Mouse (Mus musculus): ENCODE results near the gene Zdhhc7. TPM values are rescaled to one million over a fixed set of nuclear protein-coding genes. Genes with fewer than 3 reads are reported as not detected.

The Zdhhc7 gene
- total and polyA plus RNA-seq, 3 experiments = 18.3 to 26.3 (median 23.7) TPM

- no peak overlapping the region for H3K27ac ChIP-seq (ENCODE audit: insufficient read depth, low read depth)
- dilution Hi-C loops (cut with MboI; ENCODE audit: extremely low pct_ligation_motif_present, extremely low pct_unique_long_range_greater_than_20kb, low sequenced_read_pairs) (no loop called here), in situ Hi-C loops (cut with MboI; ENCODE audit: low pct_ligation_motif_present, low pct_unique_long_range_greater_than_20kb, low sequenced_read_pairs) (no loop called here)
- H3K9me3 ChIP-seq (replicated peaks; ENCODE audit: low read length) = peaks cover 3% of the 10 kb centered on the region
- H3K9ac ChIP-seq (ENCODE audit: insufficient read depth, low read depth) = no peak overlapping the region
- no peak overlapping the region for H3K4me2 ChIP-seq (ENCODE audit: insufficient read depth, low read depth, poor library complexity, severe bottlenecking)
- DNase-seq (ENCODE audit: extremely low read depth) = no peak
- H3K36me3 ChIP-seq (replicated peaks in 1 of 2; ENCODE audit: control insufficient read depth in 1 of 2, insufficient read depth in 1 of 2, low read length in 1 of 2) = no peaks in the 10 kb centered on the region
- no peaks in the 10 kb centered on the region for H3K4me1 ChIP-seq (ENCODE audit: control insufficient read depth in 1 of 2, insufficient read depth in 2 of 2)
- no peak overlapping the region for H3K4me3 ChIP-seq (replicated peaks in 1 of 3; ENCODE audit: low read depth in 2 of 3, low read length in 2 of 3, poor library complexity in 1 of 3)
- H3K79me2 ChIP-seq (replicated peaks; ENCODE audit: control insufficient read depth, extremely low read depth, insufficient read depth, poor library complexity, severe bottlenecking) = no peaks in the 10 kb centered on the region
- TF ChIP-seq KAT2A (IDR thresholded peaks at IDR 0.05; ENCODE audit: insufficient replicate concordance, low read length) (no peak), ZC3H11A (IDR thresholded peaks at IDR 0.05; ENCODE audit: low read depth, low read length) (no peak), MAX (IDR thresholded peaks at IDR 0.05; ENCODE audit: low read length) (no peak), USF1 (IDR thresholded peaks at IDR 0.05; ENCODE audit: low read depth, low read length) (no peak), MEF2A (IDR thresholded peaks at IDR 0.05; ENCODE audit: borderline replicate concordance, low read depth, low read length) (no peak), IRF4 (IDR thresholded peaks at IDR 0.05; ENCODE audit: low read depth, low read length) (no peak), ETS1 (conservative IDR thresholded peaks at IDR 0.05; ENCODE audit: low read depth, low read length) (no peak), E2F4 (IDR thresholded peaks at IDR 0.05; ENCODE audit: insufficient replicate concordance, low read depth, low read length) (no peak), MYC (IDR thresholded peaks at IDR 0.05; ENCODE audit: low read depth, low read length) (no peak), CTCF (conservative IDR thresholded peaks at IDR 0.05 in 1 of 2, IDR thresholded peaks at IDR 0.05 in 1 of 2; ENCODE audit: low read depth in 2 of 2, low read length in 2 of 2) (no peak), BHLHE40 (IDR thresholded peaks at IDR 0.05; ENCODE audit: low read depth, low read length) (no peak)
- peaks cover 75% of the 10 kb centered on the region for H3K27me3 ChIP-seq (replicated peaks)
These were observed 35.7 kb downstream of the Zdhhc7 start for GRCm38 (mm10) chr8:120065611-120066010.

- in situ Hi-C loops (cut with MboI; ENCODE audit: low pct_ligation_motif_present, low pct_unique_long_range_greater_than_20kb, low sequenced_read_pairs) (no loop called here), dilution Hi-C loops (cut with MboI; ENCODE audit: extremely low pct_ligation_motif_present, extremely low pct_unique_long_range_greater_than_20kb, low sequenced_read_pairs) (no loop called here)
- Histone ChIP-seq H3K79me2 (replicated peaks; ENCODE audit: control insufficient read depth, extremely low read depth, insufficient read depth, poor library complexity, severe bottlenecking) (no peaks in the 10 kb centered on the region), H3K4me1 (ENCODE audit: control insufficient read depth in 1 of 2, insufficient read depth in 2 of 2) (no peaks in the 10 kb centered on the region), H3K9ac (ENCODE audit: insufficient read depth, low read depth) (no peak overlapping the region), H3K4me3 (replicated peaks in 1 of 3; ENCODE audit: low read depth in 2 of 3, low read length in 2 of 3, poor library complexity in 1 of 3) (no peak overlapping the region), H3K27me3 (replicated peaks) (peaks cover 82% of the 10 kb centered on the region), H3K27ac (ENCODE audit: insufficient read depth, low read depth) (no peak overlapping the region), H3K36me3 (replicated peaks in 1 of 2; ENCODE audit: control insufficient read depth in 1 of 2, insufficient read depth in 1 of 2, low read length in 1 of 2) (no peaks in the 10 kb centered on the region), H3K9me3 (replicated peaks; ENCODE audit: low read length) (peaks cover 3% of the 10 kb centered on the region), H3K4me2 (ENCODE audit: insufficient read depth, low read depth, poor library complexity, severe bottlenecking) (no peak overlapping the region)
- TF ChIP-seq RAD21 (IDR thresholded peaks at IDR 0.05; ENCODE audit: low read depth, low read length) (no peak), UBTF (IDR thresholded peaks at IDR 0.05; ENCODE audit: low read depth, low read length) (no peak), USF1 (IDR thresholded peaks at IDR 0.05; ENCODE audit: low read depth, low read length) (no peak), POLR2AphosphoS2 (IDR thresholded peaks at IDR 0.05; ENCODE audit: low read depth, low read length) (no peak), CTCF (conservative IDR thresholded peaks at IDR 0.05 in 1 of 2, IDR thresholded peaks at IDR 0.05 in 1 of 2; ENCODE audit: low read depth in 2 of 2, low read length in 2 of 2) (no peak)
- no peak for DNase-seq (ENCODE audit: extremely low read depth)
These were observed 38.0 kb downstream of the Zdhhc7 start for GRCm38 (mm10) chr8:120063326-120063725.

GRCm38 (mm10) chr8:120062742-120063141 lies 38.5 kb downstream of the Zdhhc7 start:
- peaks cover 3% of the 10 kb centered on the region for H3K9me3 ChIP-seq (replicated peaks; ENCODE audit: low read length)
- TF ChIP-seq UBTF (IDR thresholded peaks at IDR 0.05; ENCODE audit: low read depth, low read length) (no peak), E2F4 (IDR thresholded peaks at IDR 0.05; ENCODE audit: insufficient replicate concordance, low read depth, low read length) (no peak)
- no peak overlapping the region for H3K4me3 ChIP-seq (replicated peaks in 1 of 3; ENCODE audit: low read depth in 2 of 3, low read length in 2 of 3, poor library complexity in 1 of 3)
- no peak overlapping the region for H3K4me2 ChIP-seq (ENCODE audit: insufficient read depth, low read depth, poor library complexity, severe bottlenecking)
- dilution Hi-C loops (cut with MboI; ENCODE audit: extremely low pct_ligation_motif_present, extremely low pct_unique_long_range_greater_than_20kb, low sequenced_read_pairs) (no loop called here), in situ Hi-C loops (cut with MboI; ENCODE audit: low pct_ligation_motif_present, low pct_unique_long_range_greater_than_20kb, low sequenced_read_pairs) (no loop called here)
- DNase-seq (ENCODE audit: extremely low read depth) = no peak
- no peak overlapping the region for H3K27ac ChIP-seq (ENCODE audit: insufficient read depth, low read depth)
- no peaks in the 10 kb centered on the region for H3K79me2 ChIP-seq (replicated peaks; ENCODE audit: control insufficient read depth, extremely low read depth, insufficient read depth, poor library complexity, severe bottlenecking)
- H3K4me1 ChIP-seq (ENCODE audit: control insufficient read depth in 1 of 2, insufficient read depth in 2 of 2) = no peaks in the 10 kb centered on the region
- H3K27me3 ChIP-seq (replicated peaks) = peaks cover 82% of the 10 kb centered on the region
- H3K36me3 ChIP-seq (replicated peaks in 1 of 2; ENCODE audit: control insufficient read depth in 1 of 2, insufficient read depth in 1 of 2, low read length in 1 of 2) = no peaks in the 10 kb centered on the region
- no peak overlapping the region for H3K9ac ChIP-seq (ENCODE audit: insufficient read depth, low read depth)

All from CH12.LX (cell line).